Mouse (Mus musculus) gastrocnemius, postnatal 10 days (tissue): Measurements from ENCODE around the gene Aqp7. TPM values are rescaled to one million over a fixed set of nuclear protein-coding genes. Genes with fewer than 3 reads are reported as not detected.

Experiments
- DNase-seq: peaks from one replicate; pipeline ENCODE4 v3.0.0; 2021; ENCODE audit warnings: mixed read lengths
- microRNA-seq, 2 experiments: library from miRNA; unstranded; fragments of <30 nt; microRNA quantifications; one replicate each; pipeline ENCODE4 v1.2.0; 2021
- total RNA-seq, 2 experiments: library from RNA; stranded (reverse); gene quantifications; 2 replicates each; pipeline ENCODE4 v1.2.3; 2021

Gene Aqp7
- total RNA-seq, 2 experiments from 2014 or later = 10.6 to 11.4 TPM

- no peak for DNase-seq
Observed at GRCm38 (mm10) chr4:41000842-41001639, 46.9 kb downstream of the Aqp7 start.

GRCm38 (mm10) chr4:41000271-41000670 lies 47.7 kb downstream of the Aqp7 start:
- no peak for DNase-seq

GRCm38 (mm10) chr4:40997916-40998315 lies 50.0 kb downstream of the Aqp7 start:
- no peak for DNase-seq

- DNase-seq = no peak
Observed at GRCm38 (mm10) chr4:40996302-40996701, 51.6 kb downstream of the Aqp7 start.

- DNase-seq = no peak
Observed at GRCm38 (mm10) chr4:40989633-40990032, 58.3 kb downstream of the Aqp7 start.

GRCm38 (mm10) chr4:40983686-40984085 lies 64.3 kb downstream of the Aqp7 start:
- DNase-seq = peak; percentile 47

Small RNA genes lying within 50 kb of the gene (microRNA-seq; reads per million reads assigned to microRNA genes)
- 0 to 2.0 reads per million in 2 experiments for gene Mir3094

Other genes starting within 250 kb of the Aqp7 start
- gene B4galt1, start 194.1 kb downstream of the Aqp7 start, total RNA-seq = 10 to 100 TPM; 52.0 to 58.6 TPM
- gene Spink4, start 128.1 kb downstream of the Aqp7 start, total RNA-seq = not detected
- 100 to 1,000 TPM; 158 to 160 TPM for gene Bag1, start 99.8 kb downstream of the Aqp7 start, total RNA-seq
- gene Chmp5, start 99.7 kb downstream of the Aqp7 start, total RNA-seq = 10 to 100 TPM; 33.0 to 33.9 TPM
- 10 to 100 TPM; 23.9 to 33.3 TPM for gene Nfx1, start 77.2 kb downstream of the Aqp7 start, total RNA-seq
- gene Aqp3, start 50.0 kb upstream of the Aqp7 start, total RNA-seq = not detected
- 10 to 100 TPM; 16.9 to 18.8 TPM for gene Nol6, start 76.3 kb upstream of the Aqp7 start, total RNA-seq
- gene Ube2r2, start 87.6 kb upstream of the Aqp7 start, total RNA-seq = 10 to 100 TPM; 85.3 to 85.8 TPM
- 100 to 1,000 TPM; 110 to 113 TPM for gene Ubap2, start 227.0 kb upstream of the Aqp7 start, total RNA-seq